Mouse (Mus musculus) thymus, adult 2 months (tissue): ENCODE results near the gene Fer.

ENCODE experiments used
- CTCF ChIP-seq: fragments of 200-500 bp; IDR thresholded peaks from 2 replicates; pipeline ENCODE4 v1.5.1; 2012; ENCODE audit warnings: mild to moderate bottlenecking, control low read depth, low read length, moderate library complexity, borderline replicate concordance; ENCODE audit not compliant: control insufficient read depth, poor library complexity, insufficient read depth; ENCODE audit errors: extremely low read depth
- POLR2A ChIP-seq: fragments of 200-500 bp; IDR thresholded peaks from 2 replicates; pipeline ENCODE4 v1.6.1; 2012; ENCODE audit warnings: mild to moderate bottlenecking, low read length, control low read depth, moderate library complexity; ENCODE audit not compliant: control insufficient read depth, poor library complexity, insufficient read depth; ENCODE audit errors: extremely low read depth

- no peak for TF ChIP-seq CTCF
- no peak for TF ChIP-seq POLR2A
Measured at GRCm38 (mm10) chr17:63839636-63840269, 23.1 kb upstream of the Fer start.
